Mouse (Mus musculus): ENCODE results near the gene Clip2. TPM values are rescaled to one million over a fixed set of nuclear protein-coding genes. Genes with fewer than 3 reads are reported as not detected.

Gene Clip2
- total and polyA plus RNA-seq, 3 experiments: 3.5 to 7.4 TPM; not detected in 1

GRCm38 (mm10) chr5:134502591-134502990 lies 49.6 kb downstream of the Clip2 start:
- no peaks in the 10 kb centered on the region for H3K79me2 ChIP-seq (ENCODE audit: control insufficient read depth, insufficient read depth, low read length, poor library complexity)
- H3K4me3 ChIP-seq (ENCODE audit: control insufficient read depth in 1 of 2, insufficient read depth in 1 of 2, low read depth in 2 of 2, low read length in 2 of 2): no peak overlapping the region
- TF ChIP-seq GABPA (IDR thresholded peaks at IDR 0.05; ENCODE audit: low read depth, low read length): no peak
- no peak for TF ChIP-seq USF2 (IDR thresholded peaks at IDR 0.05; ENCODE audit: borderline replicate concordance in 1 of 2, insufficient read depth in 1 of 2, low read depth in 1 of 2, low read length in 2 of 2)
- TF ChIP-seq CTCF (IDR thresholded peaks at IDR 0.05 in 2 of 3, conservative IDR thresholded peaks at IDR 0.05 in 1 of 3; ENCODE audit: control insufficient read depth in 1 of 3, insufficient read depth in 1 of 3, low read depth in 2 of 3, low read length in 3 of 3, poor library complexity in 1 of 3, severe bottlenecking in 1 of 3): no peak
- TF ChIP-seq GATA1 (IDR thresholded peaks at IDR 0.05; ENCODE audit: low read depth, low read length): no peak
- no peak for TF ChIP-seq HCFC1 (IDR thresholded peaks at IDR 0.05; ENCODE audit: low read depth, low read length)
- no peak for TF ChIP-seq ETS1 (IDR thresholded peaks at IDR 0.05; ENCODE audit: low read depth, low read length)
- TF ChIP-seq NELFE (IDR thresholded peaks at IDR 0.05; ENCODE audit: low read depth, low read length): no peak
- TF ChIP-seq MAX (IDR thresholded peaks at IDR 0.05; ENCODE audit: low read length): no peak
- TF ChIP-seq TCF12 (IDR thresholded peaks at IDR 0.05; ENCODE audit: low read depth, low read length): no peak
- TF ChIP-seq BHLHE40 (IDR thresholded peaks at IDR 0.05; ENCODE audit: borderline replicate concordance, low read depth, low read length): no peak
- no peaks in the 10 kb centered on the region for H3K36me3 ChIP-seq (ENCODE audit: control insufficient read depth in 1 of 2, insufficient read depth in 2 of 2, low read length in 2 of 2)
- no peak overlapping the region for H3K9ac ChIP-seq (ENCODE audit: control insufficient read depth, low read depth, low read length, poor library complexity, severe bottlenecking)
- no peak for DNase-seq (ENCODE audit: low read depth, low spot score)
- H3K27ac ChIP-seq (ENCODE audit: control insufficient read depth, low read depth, low read length): no peak overlapping the region
- no peaks in the 10 kb centered on the region for H3K4me1 ChIP-seq (ENCODE audit: control insufficient read depth in 1 of 2, insufficient read depth in 2 of 2, low read length in 2 of 2)
- H3K27me3 ChIP-seq (ENCODE audit: control insufficient read depth in 1 of 2, insufficient read depth in 2 of 2, low read length in 2 of 2): no peaks in the 10 kb centered on the region
- no peaks in the 10 kb centered on the region for H3K9me3 ChIP-seq (replicated peaks; ENCODE audit: insufficient read depth, low read length)

DNA sequence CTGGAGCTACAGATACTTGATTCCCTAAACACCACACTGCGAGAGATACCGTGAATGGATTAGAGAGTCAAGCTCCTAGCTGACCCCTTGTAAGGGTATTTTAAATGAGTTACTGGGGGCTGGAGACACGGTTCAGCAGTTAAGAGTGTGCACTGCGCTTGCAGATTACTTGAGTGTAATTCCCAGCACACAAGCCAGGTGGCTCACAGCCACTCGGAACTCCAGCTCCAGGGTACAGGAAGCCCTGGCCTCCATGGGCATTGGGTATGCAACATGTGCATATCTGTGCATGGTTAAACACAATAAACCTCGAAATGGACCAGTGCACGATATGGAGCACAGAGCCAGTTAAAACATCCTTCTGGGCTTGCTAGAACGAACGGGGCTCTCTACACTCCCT lies 50.8 kb downstream of the Clip2 start:
- no peak overlapping the region for H3K4me3 ChIP-seq (ENCODE audit: control insufficient read depth in 1 of 2, insufficient read depth in 1 of 2, low read depth in 2 of 2, low read length in 2 of 2)
- H3K27me3 ChIP-seq (ENCODE audit: control insufficient read depth in 1 of 2, insufficient read depth in 2 of 2, low read length in 2 of 2): no peaks in the 10 kb centered on the region
- no peaks in the 10 kb centered on the region for H3K79me2 ChIP-seq (ENCODE audit: control insufficient read depth, insufficient read depth, low read length, poor library complexity)
- H3K9me3 ChIP-seq (replicated peaks; ENCODE audit: insufficient read depth, low read length): no peaks in the 10 kb centered on the region
- no peak for TF ChIP-seq POLR2AphosphoS5 (IDR thresholded peaks at IDR 0.05; ENCODE audit: borderline replicate concordance, low read depth, low read length)
- no peak for TF ChIP-seq KAT2A (conservative IDR thresholded peaks at IDR 0.05; ENCODE audit: low read depth, low read length)
- no peak for TF ChIP-seq POLR2AphosphoS2 (IDR thresholded peaks at IDR 0.05; ENCODE audit: low read length)
- TF ChIP-seq SMC3 (IDR thresholded peaks at IDR 0.05; ENCODE audit: low read depth, low read length): 0 out of 2 replicates have a peak, but pooled peaks have one; percentile 36
- no peak for TF ChIP-seq USF1 (IDR thresholded peaks at IDR 0.05; ENCODE audit: low read depth, low read length)
- TF ChIP-seq E2F4 (IDR thresholded peaks at IDR 0.05; ENCODE audit: borderline replicate concordance, low read depth, low read length): no peak
- no peak for TF ChIP-seq MXI1 (IDR thresholded peaks at IDR 0.05; ENCODE audit: low read depth, low read length)
- no peak for TF ChIP-seq NELFE (IDR thresholded peaks at IDR 0.05; ENCODE audit: low read depth, low read length)
- no peak for TF ChIP-seq HCFC1 (IDR thresholded peaks at IDR 0.05; ENCODE audit: low read depth, low read length)
- TF ChIP-seq CHD1 (IDR thresholded peaks at IDR 0.05; ENCODE audit: low read depth, low read length): no peak
- TF ChIP-seq MYC (IDR thresholded peaks at IDR 0.05; ENCODE audit: low read depth, low read length): no peak
- peak in 2 of 3 experiments; percentile 3 to 17; a peak in 1 of 6 replicates for TF ChIP-seq CTCF (IDR thresholded peaks at IDR 0.05 in 2 of 3, conservative IDR thresholded peaks at IDR 0.05 in 1 of 3; ENCODE audit: control insufficient read depth in 1 of 3, insufficient read depth in 1 of 3, low read depth in 2 of 3, low read length in 3 of 3, poor library complexity in 1 of 3, severe bottlenecking in 1 of 3)
- no peak for TF ChIP-seq ZKSCAN1 (IDR thresholded peaks at IDR 0.05; ENCODE audit: low read depth, low read length)
- no peak overlapping the region for H3K9ac ChIP-seq (ENCODE audit: control insufficient read depth, low read depth, low read length, poor library complexity, severe bottlenecking)
- H3K4me1 ChIP-seq (ENCODE audit: control insufficient read depth in 1 of 2, insufficient read depth in 2 of 2, low read length in 2 of 2): no peaks in the 10 kb centered on the region
- H3K27ac ChIP-seq (ENCODE audit: control insufficient read depth, low read depth, low read length): no peak overlapping the region
- H3K36me3 ChIP-seq (ENCODE audit: control insufficient read depth in 1 of 2, insufficient read depth in 2 of 2, low read length in 2 of 2): no peaks in the 10 kb centered on the region
- no peak for DNase-seq (ENCODE audit: low read depth, low spot score)

All from MEL (cell line).